Mouse (Mus musculus): ENCODE measurements around the gene Pde12. TPM values are rescaled to one million over a fixed set of nuclear protein-coding genes. Genes with fewer than 3 reads are reported as not detected.
A peak's percentile ranks its signal among the peaks of the same experiment; 100 is the strongest.

The Pde12 gene
- polyA plus RNA-seq, 1 experiment: 4.0 TPM

- peaks cover under 1% of the 10 kb centered on the region; the same call in 1 of the 2 replicates for H3K36me3 ChIP-seq (ENCODE audit: control insufficient read depth, insufficient read depth, low read length)
- peak overlapping the region; percentile 57 for H3K4me3 ChIP-seq (ENCODE audit: extremely low read depth, insufficient read depth, insufficient read length)
- TF ChIP-seq CTCF (IDR thresholded peaks at IDR 0.05; ENCODE audit: extremely low read depth, insufficient read depth, insufficient read length, insufficient replicate concordance): no peak
- no peak for TF ChIP-seq POLR2A (IDR thresholded peaks at IDR 0.05; ENCODE audit: low read depth, low read length)
- WGBS: 30% methylated on average over 17 of the region's 17 CpGs
- H3K27me3 ChIP-seq (ENCODE audit: control insufficient read depth, insufficient read depth, low read length): no peaks in the 10 kb centered on the region
- H3K27ac ChIP-seq (ENCODE audit: insufficient read depth, low read length): peak overlapping the region; percentile 55
- peaks cover 3% of the 10 kb centered on the region; the same call in 1 of the 2 replicates for H3K4me1 ChIP-seq (ENCODE audit: control insufficient read depth, insufficient read depth, insufficient read length)
- DNase-seq (ENCODE audit: low read depth in 1 of 2, low spot score in 2 of 2): no peak
Measured at GRCm38 (mm10) chr14:26637025-26637850, 32.4 kb downstream of the Pde12 start.

- Histone ChIP-seq H3K4me3 (ENCODE audit: extremely low read depth, insufficient read depth, insufficient read length) (peak overlapping the region; percentile 50), H3K4me1 (ENCODE audit: control insufficient read depth, insufficient read depth, insufficient read length) (peaks cover 8% of the 10 kb centered on the region), H3K27ac (ENCODE audit: insufficient read depth, low read length) (peak overlapping the region; percentile 91), H3K27me3 (ENCODE audit: control insufficient read depth, insufficient read depth, low read length) (no peaks in the 10 kb centered on the region), H3K36me3 (ENCODE audit: control insufficient read depth, insufficient read depth, low read length) (peaks cover 38% of the 10 kb centered on the region)
- DNase-seq (ENCODE audit: low read depth in 1 of 2, low spot score in 2 of 2): peak in 1 of 2 experiments; percentile 14
- WGBS: 28% methylated on average over 5 of the region's 5 CpGs
- no peak for TF ChIP-seq POLR2A (IDR thresholded peaks at IDR 0.05; ENCODE audit: low read depth, low read length)
Measured at GRCm38 (mm10) chr14:26626605-26627140, 43.0 kb downstream of the Pde12 start.

DNA sequence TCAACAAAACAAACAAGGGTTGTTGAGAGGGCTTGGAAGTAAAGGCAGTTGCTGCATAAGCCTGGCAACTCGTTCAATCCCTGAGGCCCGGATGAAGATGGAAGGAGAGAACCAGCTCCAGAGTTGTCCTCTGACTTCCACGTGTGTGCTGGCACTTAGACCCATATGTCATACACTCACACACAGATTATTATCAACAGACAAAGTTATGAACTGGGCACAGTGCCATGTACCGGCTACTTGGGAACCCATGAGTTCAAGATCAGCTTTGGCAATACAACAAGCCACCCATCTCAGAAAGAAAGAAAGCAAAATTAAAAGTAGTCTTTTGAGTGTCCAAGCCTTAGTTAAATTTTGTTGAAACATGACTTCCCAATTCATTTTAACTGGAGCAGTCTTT, 44.4 kb downstream of the Pde12 start:
- TF ChIP-seq POLR2A (IDR thresholded peaks at IDR 0.05; ENCODE audit: low read depth, low read length): no peak
- TF ChIP-seq CTCF (IDR thresholded peaks at IDR 0.05; ENCODE audit: extremely low read depth, insufficient read depth, insufficient read length, insufficient replicate concordance): no peak
- Histone ChIP-seq H3K4me1 (ENCODE audit: control insufficient read depth, insufficient read depth, insufficient read length) (peaks cover 8% of the 10 kb centered on the region), H3K27ac (ENCODE audit: insufficient read depth, low read length) (peak overlapping the region; percentile 0; the same call in 1 of the 2 replicates), H3K4me3 (ENCODE audit: extremely low read depth, insufficient read depth, insufficient read length) (no peak overlapping the region), H3K36me3 (ENCODE audit: control insufficient read depth, insufficient read depth, low read length) (peaks cover 39% of the 10 kb centered on the region), H3K27me3 (ENCODE audit: control insufficient read depth, insufficient read depth, low read length) (no peaks in the 10 kb centered on the region)
- DNase-seq (ENCODE audit: low read depth in 1 of 2, low spot score in 2 of 2): no peak
- WGBS: 81% methylated on average over 4 of the region's 4 CpGs

DNA sequence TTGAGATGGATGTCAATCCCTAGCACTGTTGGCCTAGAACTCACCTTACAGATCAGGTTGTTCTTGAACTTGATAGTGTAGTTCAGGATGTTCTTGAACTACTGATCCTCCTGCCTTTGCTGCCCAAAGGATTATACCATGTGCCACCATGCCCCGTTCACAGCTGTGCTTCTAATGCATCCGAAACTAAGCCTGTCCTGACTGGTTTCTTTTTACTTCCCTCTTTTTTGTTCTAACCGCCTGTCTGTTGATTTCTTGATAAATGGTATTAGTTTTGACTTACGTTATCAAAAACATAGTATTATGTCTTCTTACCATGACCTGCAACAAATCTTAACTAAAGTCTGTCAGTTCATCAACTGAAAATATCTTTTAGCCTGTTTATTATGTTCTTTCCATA, 59.0 kb downstream of the Pde12 start:
- peaks cover 36% of the 10 kb centered on the region for H3K36me3 ChIP-seq (ENCODE audit: control insufficient read depth, insufficient read depth, low read length)
- WGBS: 77% methylated on average over 4 of the region's 4 CpGs

More for the DNA sequence above, 59.0 kb downstream of the Pde12 start:
- DNase-seq (ENCODE audit: low read depth in 1 of 2, low spot score in 2 of 2): no peak
- Histone ChIP-seq H3K4me3 (ENCODE audit: extremely low read depth, insufficient read depth, insufficient read length) (no peak overlapping the region), H3K4me1 (ENCODE audit: control insufficient read depth, insufficient read depth, insufficient read length) (no peaks in the 10 kb centered on the region), H3K27me3 (ENCODE audit: control insufficient read depth, insufficient read depth, low read length) (no peaks in the 10 kb centered on the region), H3K27ac (ENCODE audit: insufficient read depth, low read length) (no peak overlapping the region)
- no peak for TF ChIP-seq CTCF (IDR thresholded peaks at IDR 0.05; ENCODE audit: extremely low read depth, insufficient read depth, insufficient read length, insufficient replicate concordance)
- no peak for TF ChIP-seq POLR2A (IDR thresholded peaks at IDR 0.05; ENCODE audit: low read depth, low read length)

Other genes starting within 250 kb of the Pde12 start
- gene Slmap, start 135.0 kb downstream of the Pde12 start, polyA plus RNA-seq (2012; rRNA removed): 9.3 and 14.8 TPM in 2 replicates
- gene Dennd6a, start 96.0 kb downstream of the Pde12 start, polyA plus RNA-seq (2012; rRNA removed): 8.8 and 10.0 TPM in 2 replicates
- gene Arf4, start 31.8 kb downstream of the Pde12 start, polyA plus RNA-seq (2012; rRNA removed): 69.6 and 85.6 TPM in 2 replicates
- gene Dnah12, start 23.4 kb upstream of the Pde12 start, polyA plus RNA-seq (2012; rRNA removed): 0.02 and 0.06 TPM in 2 replicates
- not detected in 2 replicates for gene Asb14, start 224.7 kb upstream of the Pde12 start, polyA plus RNA-seq (2012; rRNA removed)